Mouse (Mus musculus) olfactory bulb, adult 2 months (tissue): ENCODE measurements around the gene Rad51. TPM values are rescaled to one million over a fixed set of nuclear protein-coding genes. Genes with fewer than 3 reads are reported as not detected.
A peak's percentile ranks its signal among the peaks of the same experiment; 100 is the strongest.

Experiments
- H3K27ac ChIP-seq: fragments of 200-500 bp; 2 replicates; pipeline ENCODE4 v1.5.1; 2012; ENCODE audit warnings: low read depth, low read length; ENCODE audit not compliant: insufficient read depth
- H3K4me1 ChIP-seq: fragments of 200-500 bp; 2 replicates; pipeline ENCODE4 v1.6.1; 2012; ENCODE audit warnings: low read length; ENCODE audit not compliant: control insufficient read depth, insufficient read depth
- H3K4me3 ChIP-seq: fragments of 200-500 bp; 2 replicates; pipeline ENCODE4 v1.5.1; 2012; ENCODE audit warnings: mild to moderate bottlenecking, low read depth, low read length, moderate library complexity; ENCODE audit not compliant: insufficient read depth
- CTCF ChIP-seq: fragments of 200-500 bp; IDR thresholded peaks from 2 replicates; pipeline ENCODE4 v1.5.1; 2012; ENCODE audit warnings: low read depth, mild to moderate bottlenecking, low read length, moderate library complexity; ENCODE audit not compliant: insufficient read depth
- POLR2A ChIP-seq: fragments of 200-500 bp; IDR thresholded peaks from 2 replicates; pipeline ENCODE4 v1.6.1; 2012; ENCODE audit warnings: mild to moderate bottlenecking, low read depth, low read length, moderate library complexity; ENCODE audit not compliant: insufficient read depth
- WGBS: fragments of 180-500 bp; shearing (Covaris S2); methylation state at CpG from one replicate; pipeline ENCODE4 v1.1.7; 2018; 5-methylcytosine and 5-hydroxymethylcytosine counted together
- polyA plus RNA-seq: library from polyadenylated mRNA; stranded (reverse); fragments of >200 nt; gene quantifications from 2 replicates; pipeline ENCODE4 v1.2.4, GENCODE M21; 2012; ENCODE audit warnings: low replicate concordance; ENCODE audit not compliant: missing spikeins, insufficient read depth, insufficient read length

The Rad51 gene
- polyA plus RNA-seq, 1 experiment: not detected

DNA sequence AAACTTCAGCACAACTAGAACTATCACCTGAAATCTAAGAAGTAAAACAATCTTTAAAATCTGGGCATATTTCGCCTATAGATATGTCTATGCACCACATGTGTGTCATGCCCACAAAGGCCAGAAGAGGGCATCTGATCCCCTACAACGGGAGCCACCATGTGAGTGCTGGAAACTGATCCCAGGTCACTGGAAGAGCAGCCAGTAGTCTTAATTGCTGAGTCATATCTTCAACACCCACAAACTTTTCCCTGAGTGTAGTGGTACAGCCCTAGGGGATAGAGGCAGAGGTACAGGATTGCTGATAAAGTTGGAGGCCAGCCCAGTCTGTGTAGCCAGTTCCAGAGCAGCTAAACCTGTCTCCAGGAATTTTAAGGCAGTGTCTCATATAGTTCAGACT, 32.6 kb downstream of the Rad51 start:
- H3K4me3 ChIP-seq: no peak overlapping the region
- TF ChIP-seq POLR2A (no peak), CTCF (no peak)
- no peaks in the 10 kb centered on the region for H3K4me1 ChIP-seq
- 88% methylated on average over 2 of the region's 2 CpGs for WGBS
- H3K27ac ChIP-seq: no peak overlapping the region

DNA sequence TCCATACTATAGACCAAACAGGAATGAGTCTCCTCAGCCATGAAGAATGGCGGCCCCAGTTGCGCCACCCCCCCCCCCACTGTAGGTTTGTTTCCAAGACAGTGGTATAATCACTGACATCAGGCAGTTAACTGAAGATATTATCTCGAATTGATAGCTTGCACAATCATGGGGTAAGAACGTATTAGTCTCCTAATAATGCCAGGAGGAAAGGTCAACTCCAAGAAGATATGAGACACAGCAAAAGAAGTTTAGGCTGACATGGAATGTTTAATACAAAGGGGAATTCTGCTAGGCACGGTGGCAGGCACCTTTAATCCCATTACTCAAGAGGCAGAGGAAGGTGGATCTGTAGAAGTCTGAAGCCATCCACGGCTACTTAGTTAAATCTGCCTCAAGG, 33.8 kb downstream of the Rad51 start:
- TF ChIP-seq CTCF: no peak
- no peak for TF ChIP-seq POLR2A
- H3K4me1 ChIP-seq: no peaks in the 10 kb centered on the region
- H3K4me3 ChIP-seq: no peak overlapping the region
- 79% methylated on average over 6 of the region's 6 CpGs for WGBS
- H3K27ac ChIP-seq: no peak overlapping the region

DNA sequence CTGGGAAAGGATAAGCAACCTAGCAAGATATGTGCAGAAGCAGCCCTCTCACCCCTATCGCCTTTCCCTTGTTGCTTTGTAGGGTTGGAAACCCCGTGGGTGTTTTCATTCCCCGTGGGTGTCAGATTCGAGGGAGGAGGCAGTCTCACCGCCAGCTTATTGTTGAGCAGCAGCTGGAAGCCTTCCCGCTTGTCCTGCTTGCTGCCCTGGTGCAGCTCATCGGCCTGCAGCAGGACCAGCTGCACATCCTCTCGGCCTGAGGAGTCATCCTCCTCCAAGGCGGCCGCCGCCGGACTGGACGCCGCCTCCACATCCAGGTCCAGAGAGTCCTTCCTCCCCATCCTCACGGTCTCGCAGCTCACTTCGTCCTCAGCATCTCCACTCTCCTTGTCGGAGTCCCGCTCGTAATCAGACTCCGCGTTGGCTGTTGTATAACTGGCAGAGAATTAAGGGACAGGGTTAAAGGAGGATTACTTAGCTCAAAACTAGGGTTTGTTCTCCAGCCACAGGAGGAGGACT, 34.6 kb downstream of the Rad51 start:
- Histone ChIP-seq H3K4me1 (no peaks in the 10 kb centered on the region), H3K4me3 (no peak overlapping the region), H3K27ac (no peak overlapping the region)
- no peak for TF ChIP-seq POLR2A
- no peak for TF ChIP-seq CTCF
- 74% methylated on average over 22 of the region's 22 CpGs for WGBS

DNA sequence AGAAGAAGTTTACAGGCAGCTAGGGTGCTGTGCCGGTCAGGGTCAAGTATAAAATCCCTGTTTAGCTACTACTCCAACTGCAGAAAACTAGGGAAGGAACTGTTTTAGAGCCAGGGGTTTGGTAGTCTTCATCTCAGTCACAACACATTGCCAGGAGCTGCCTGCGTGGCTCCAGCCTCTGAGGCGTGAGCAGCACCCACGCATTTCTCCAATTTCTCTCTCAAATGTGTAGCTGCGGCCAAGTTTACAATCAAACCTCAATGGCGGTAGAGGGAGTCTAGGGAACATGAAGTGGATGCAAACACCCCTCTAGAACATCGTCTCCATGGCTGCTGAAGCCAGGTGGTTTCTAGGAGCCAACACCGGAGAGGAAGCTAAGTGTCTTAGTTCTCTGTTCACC, 35.2 kb downstream of the Rad51 start:
- WGBS: 71% methylated on average over 8 of the region's 8 CpGs
- Histone ChIP-seq H3K4me1 (no peaks in the 10 kb centered on the region), H3K4me3 (no peak overlapping the region), H3K27ac (no peak overlapping the region)
- TF ChIP-seq CTCF (no peak), POLR2A (no peak)

DNA sequence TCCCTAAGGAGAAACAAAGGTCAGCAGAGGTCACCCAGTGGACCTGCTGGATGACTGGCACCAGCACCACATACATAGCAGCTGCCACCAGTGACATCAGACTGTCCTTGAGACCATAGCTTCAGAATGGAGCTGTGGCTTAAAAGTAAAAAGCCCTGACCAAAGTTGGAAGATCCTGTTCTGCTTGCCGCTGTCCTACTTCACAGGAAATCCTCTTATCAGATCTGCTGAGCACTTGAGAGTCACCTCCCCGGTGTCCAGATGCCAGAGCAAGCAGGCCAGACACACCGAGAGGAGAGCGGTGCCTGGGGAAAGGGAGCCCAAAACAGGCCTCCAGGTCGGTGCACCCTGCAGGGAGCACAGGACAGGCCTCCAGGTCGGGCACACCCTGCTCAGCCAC, 39.7 kb downstream of the Rad51 start:
- Histone ChIP-seq H3K27ac (no peak overlapping the region), H3K4me1 (peaks cover 6% of the 10 kb centered on the region; the same call in 1 of the 2 replicates), H3K4me3 (no peak overlapping the region)
- TF ChIP-seq CTCF: no peak
- WGBS: 94% methylated on average over 6 of the region's 6 CpGs

DNA sequence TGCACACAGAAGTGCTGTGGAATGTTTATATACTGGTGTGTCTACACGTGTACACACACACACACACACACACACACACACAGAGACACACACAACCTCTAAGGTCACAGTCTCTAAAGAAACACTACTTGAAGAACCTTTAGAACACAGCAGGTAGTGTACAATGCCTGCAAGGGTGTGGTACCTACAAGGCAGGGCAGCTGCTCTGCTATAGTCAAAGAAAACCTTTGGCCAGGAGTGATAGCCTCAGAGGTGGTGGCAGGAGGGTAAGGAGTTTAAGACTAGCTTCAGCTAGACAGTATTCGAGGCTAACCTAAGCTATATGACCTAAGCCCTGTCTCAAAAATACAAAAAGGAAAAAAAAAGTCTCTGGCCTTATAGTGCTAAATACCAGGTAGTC, 42.1 kb downstream of the Rad51 start:
- 79% methylated on average over 2 of the region's 2 CpGs for WGBS
- H3K27ac ChIP-seq: no peak overlapping the region
- TF ChIP-seq POLR2A (no peak), CTCF (no peak)

DNA sequence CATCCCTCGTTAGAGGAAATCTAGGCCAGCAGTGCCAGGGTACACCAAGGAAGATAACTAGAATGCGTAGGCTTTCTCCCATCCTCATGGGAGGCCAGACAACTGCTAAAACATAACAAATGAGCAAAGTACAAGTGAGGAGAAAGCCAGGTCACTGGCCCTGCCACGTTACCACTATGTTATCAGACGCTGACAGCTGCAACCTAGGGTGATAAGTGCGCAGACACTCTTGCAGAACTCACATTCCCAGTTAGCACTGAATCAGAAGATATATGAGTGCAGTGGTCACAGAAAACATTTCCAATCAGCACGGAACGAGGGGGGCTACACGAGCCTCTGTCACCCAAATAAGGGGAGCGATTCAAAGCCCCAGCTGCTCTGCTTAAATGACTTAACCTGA, 42.8 kb downstream of the Rad51 start:
- H3K27ac ChIP-seq: no peak overlapping the region
- peak overlapping the region; percentile 16; the same call in 1 of the 2 replicates for H3K4me3 ChIP-seq
- peaks cover 6% of the 10 kb centered on the region; the same call in 1 of the 2 replicates for H3K4me1 ChIP-seq
- no peak for TF ChIP-seq CTCF
- no peak for TF ChIP-seq POLR2A
- 73% methylated on average over 9 of the region's 9 CpGs for WGBS

More for the DNA sequence above, 42.1 kb downstream of the Rad51 start:
- Histone ChIP-seq H3K4me1 (peaks cover 6% of the 10 kb centered on the region; the same call in 1 of the 2 replicates), H3K4me3 (no peak overlapping the region)

DNA sequence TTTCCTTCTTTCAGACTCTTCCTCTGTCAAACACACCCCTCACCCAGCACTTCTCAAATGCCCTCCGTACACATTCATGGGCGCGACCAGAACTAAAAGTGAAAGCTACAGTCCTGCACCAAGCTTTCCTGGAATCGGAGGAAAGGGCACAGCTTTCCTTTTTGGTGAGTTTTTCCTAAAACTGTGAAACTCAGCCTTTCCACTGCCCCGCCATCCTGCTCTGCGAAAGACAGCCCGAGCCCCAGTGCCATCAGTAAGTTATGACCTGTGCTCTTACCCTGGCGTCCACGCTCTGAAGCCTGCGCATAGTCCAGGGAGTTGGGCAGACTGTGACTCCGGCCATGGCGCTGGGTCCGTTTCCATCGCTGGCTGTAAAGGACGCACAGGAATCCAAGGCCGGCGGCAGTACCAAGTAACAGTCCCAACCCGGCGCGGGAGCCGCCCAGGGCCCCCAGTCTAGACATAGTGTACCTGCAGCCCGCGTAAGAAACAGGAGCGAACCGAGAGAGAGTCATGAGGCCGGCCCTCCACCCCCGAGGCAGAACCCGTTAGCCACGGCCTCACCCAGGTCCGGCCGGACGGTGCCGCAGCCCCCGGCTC, 43.6 kb downstream of the Rad51 start:
- no peak for TF ChIP-seq CTCF
- no peak for TF ChIP-seq POLR2A

DNA sequence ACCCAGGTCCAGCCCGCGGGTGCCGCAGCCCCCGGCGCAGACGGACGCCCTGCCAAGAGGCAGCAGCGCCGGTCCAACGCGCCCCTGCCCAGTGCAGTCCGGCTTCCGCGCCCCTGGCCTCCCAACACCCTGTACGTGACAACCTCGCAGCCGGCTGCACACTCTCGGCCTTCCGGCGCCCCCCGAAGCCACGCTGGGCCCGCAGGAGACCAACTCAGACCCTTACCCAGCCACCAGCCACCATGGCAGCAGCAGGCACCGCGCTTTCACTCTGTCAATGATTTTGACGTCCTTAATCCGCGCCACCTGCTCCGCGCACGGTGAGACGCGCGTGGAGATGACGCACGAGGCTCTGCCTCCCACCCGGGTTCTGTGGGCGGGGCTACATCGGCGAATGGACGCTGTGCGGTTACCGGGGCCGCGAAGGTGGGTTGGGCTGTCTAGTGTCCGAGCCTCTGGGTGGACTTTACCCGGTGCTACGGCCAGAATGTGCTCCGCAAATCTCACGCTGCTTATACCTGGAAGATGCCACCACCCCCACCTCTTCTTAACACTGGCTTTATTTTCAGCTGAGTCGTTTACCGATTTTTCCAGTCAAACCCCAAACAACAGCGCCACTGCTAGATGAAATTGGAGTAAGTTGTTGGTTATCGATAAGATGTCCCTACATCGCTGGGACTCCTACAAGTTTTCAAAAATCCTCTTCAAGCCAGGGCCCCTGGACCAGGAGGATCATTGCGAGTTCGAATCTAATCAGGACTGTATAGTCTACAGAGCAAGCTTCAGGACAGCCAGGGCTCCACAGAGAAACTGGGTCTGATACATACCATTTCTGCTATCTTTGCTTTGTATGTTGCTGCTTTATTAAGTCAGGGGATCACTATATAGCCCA, 44.3 kb downstream of the Rad51 start, which contains the start of gene Rmdn3:
Gene Rmdn3 (minus strand): TSS at position 354 of the 892 bp plus-strand sequence.
- under 1% methylated on average over 57 of the region's 57 CpGs for WGBS
- TF ChIP-seq CTCF: no peak
- TF ChIP-seq POLR2A: peak; percentile 88
- peaks cover 6% of the 10 kb centered on the region; the same call in 1 of the 2 replicates for H3K4me1 ChIP-seq
- peak within 1 kb of the TSS; percentile 67 for H3K4me3 ChIP-seq
- H3K27ac ChIP-seq: peak within 1 kb of the TSS; percentile 59; the same call in 1 of the 2 replicates

More for the DNA sequence above, 43.6 kb downstream of the Rad51 start:
- Histone ChIP-seq H3K4me3 (peak overlapping the region; percentile 67), H3K4me1 (peaks cover 6% of the 10 kb centered on the region; the same call in 1 of the 2 replicates), H3K27ac (no peak overlapping the region)
- 4% methylated on average over 34 of the region's 34 CpGs for WGBS
